Mouse (Mus musculus) intestine, embryonic 14.5 days (tissue): ENCODE results near the gene Mex3a. TPM values are rescaled to one million over a fixed set of nuclear protein-coding genes. Genes with fewer than 3 reads are reported as not detected.

ENCODE experiments used
- ATAC-seq: fragments of 200-750 bp; cut with Nextera tagmentation; replicated peaks from 2 replicates; pipeline ENCODE4 v1.8.0; 2017; ENCODE audit warnings: low read depth, moderate number of reproducible peaks, moderate TSS enrichment, moderate library complexity; ENCODE audit not compliant: low FRiP score, low TSS enrichment
- DNase-seq: peaks from one replicate; pipeline ENCODE4 v3.0.0-alpha.2; 2018; ENCODE audit warnings: low spot score
- H3K27ac ChIP-seq: fragments of 300-500 bp; sonication (generic); 2 replicates; pipeline ENCODE4 v1.5.1; 2014; ENCODE audit warnings: low read depth, mild to moderate bottlenecking, control low read depth
- H3K27me3 ChIP-seq: fragments of 300-500 bp; sonication (generic); replicated peaks from 2 replicates; pipeline ENCODE4 v1.6.1; 2014; ENCODE audit warnings: low read length, control low read depth; ENCODE audit not compliant: control insufficient read depth, insufficient read depth
- H3K36me3 ChIP-seq: fragments of 300-500 bp; sonication (generic); 2 replicates; pipeline ENCODE4 v1.6.1; 2014; ENCODE audit warnings: low read length, control low read depth; ENCODE audit not compliant: control insufficient read depth, insufficient read depth
- H3K4me1 ChIP-seq: fragments of 300-500 bp; sonication (generic); replicated peaks from 2 replicates; pipeline ENCODE4 v1.6.1; 2014; ENCODE audit warnings: low read length, control low read depth, mixed read lengths; ENCODE audit not compliant: control insufficient read depth, insufficient read depth
- H3K4me2 ChIP-seq: fragments of 300-500 bp; sonication (generic); 2 replicates; pipeline ENCODE4 v1.6.1; 2014; ENCODE audit warnings: low read length
- H3K4me3 ChIP-seq: fragments of 300-500 bp; sonication (generic); 2 replicates; pipeline ENCODE4 v1.5.1; 2014; ENCODE audit warnings: low read depth, low read length, control low read depth, mixed read lengths
- H3K9ac ChIP-seq: fragments of 300-500 bp; sonication (generic); 2 replicates; pipeline ENCODE4 v1.6.1; 2014; ENCODE audit warnings: mild to moderate bottlenecking, low read length
- H3K9me3 ChIP-seq: fragments of 300-500 bp; sonication (generic); 2 replicates; pipeline ENCODE4 v1.6.1; 2016; ENCODE audit warnings: low read length, control low read depth; ENCODE audit not compliant: control insufficient read depth
- WGBS: fragments of 180-500 bp; shearing (Covaris S2); extraction: QIAGEN DNeasy Blood & Tissue Kit; methylation state at CpG from one replicate; pipeline ENCODE4 v1.1.7; 2014; 5-methylcytosine and 5-hydroxymethylcytosine counted together
- polyA plus RNA-seq: library from polyadenylated mRNA; unstranded; fragments of >200 nt; fragmentation: Nextera tagmentation; extraction: Ambion mirVana; gene quantifications from 2 replicates; pipeline ENCODE4 v1.2.1, GENCODE M21; 2014

The Mex3a gene
- 19.8 and 23.8 TPM in 2 replicates for polyA plus RNA-seq

DNA sequence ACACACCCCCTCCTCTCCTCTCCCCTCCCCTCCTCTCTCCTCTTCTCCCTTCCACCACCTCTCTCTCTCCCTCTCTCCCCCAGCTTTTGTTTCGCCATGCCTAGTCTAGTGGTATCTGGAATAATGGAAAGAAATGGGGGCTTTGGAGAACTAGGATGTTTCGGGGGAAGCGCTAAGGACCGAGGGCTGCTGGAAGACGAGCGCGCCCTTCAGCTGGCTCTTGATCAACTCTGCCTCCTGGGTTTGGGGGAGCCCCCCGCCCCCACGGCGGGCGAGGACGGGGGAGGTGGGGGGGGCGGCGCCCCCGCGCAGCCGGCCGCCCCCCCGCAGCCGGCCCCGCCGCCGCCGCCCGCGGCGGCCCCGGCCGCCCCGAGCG is at the start of gene Mex3a:
TSS of gene Mex3a (plus strand) at position 97 of the 376 bp plus-strand sequence.
- DNase-seq (no peak), ATAC-seq (no peak)
- 0% methylated on average over 10 of the region's 31 CpGs for WGBS
- peak within 1 kb of the TSS; percentile 97 for H3K27ac ChIP-seq
- H3K27me3 ChIP-seq, result no peaks in the 10 kb centered on the region
- peak within 1 kb of the TSS; percentile 96 for H3K4me2 ChIP-seq
- H3K9me3 ChIP-seq, result no peaks in the 10 kb centered on the region
- peak within 1 kb of the TSS; percentile 97 for H3K4me3 ChIP-seq
- peak within 1 kb of the TSS; percentile 96 for H3K9ac ChIP-seq
- H3K4me1 ChIP-seq, result peaks cover 64% of the 10 kb centered on the region
- peaks cover 23% of the 10 kb centered on the region for H3K36me3 ChIP-seq

DNA sequence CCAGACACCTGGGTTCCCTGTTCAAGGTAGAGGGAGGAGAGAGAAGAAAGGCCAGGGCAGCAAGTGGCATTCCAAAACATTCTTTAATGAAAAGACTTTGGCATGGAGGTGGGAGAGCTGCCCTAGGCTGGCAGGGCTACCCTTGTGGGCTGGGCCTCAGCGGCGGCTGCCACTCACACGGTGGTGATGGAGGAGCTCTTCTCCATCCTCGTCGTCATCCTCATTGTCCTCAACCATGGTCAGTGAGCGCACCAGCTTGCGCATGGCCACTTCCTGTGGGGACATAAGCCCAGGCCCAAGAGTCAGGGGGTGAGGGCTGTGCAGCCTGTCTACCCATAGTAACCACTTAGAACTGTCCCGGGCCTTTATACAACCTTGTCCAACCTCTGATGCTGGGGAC is 49.1 kb upstream of the Mex3a start:
- no peaks in the 10 kb centered on the region for H3K9me3 ChIP-seq
- H3K27me3 ChIP-seq, result peaks cover 25% of the 10 kb centered on the region
- WGBS, result 76% methylated on average over 8 of the region's 8 CpGs
- ATAC-seq, result peak; percentile 14; the same call in 1 of the 2 replicates
- no peak for DNase-seq
- no peak overlapping the region for H3K9ac ChIP-seq
- peaks cover 19% of the 10 kb centered on the region for H3K36me3 ChIP-seq
- no peak overlapping the region for H3K27ac ChIP-seq
- no peak overlapping the region for H3K4me2 ChIP-seq
- no peak overlapping the region for H3K4me3 ChIP-seq
- H3K4me1 ChIP-seq, result no peaks in the 10 kb centered on the region

DNA sequence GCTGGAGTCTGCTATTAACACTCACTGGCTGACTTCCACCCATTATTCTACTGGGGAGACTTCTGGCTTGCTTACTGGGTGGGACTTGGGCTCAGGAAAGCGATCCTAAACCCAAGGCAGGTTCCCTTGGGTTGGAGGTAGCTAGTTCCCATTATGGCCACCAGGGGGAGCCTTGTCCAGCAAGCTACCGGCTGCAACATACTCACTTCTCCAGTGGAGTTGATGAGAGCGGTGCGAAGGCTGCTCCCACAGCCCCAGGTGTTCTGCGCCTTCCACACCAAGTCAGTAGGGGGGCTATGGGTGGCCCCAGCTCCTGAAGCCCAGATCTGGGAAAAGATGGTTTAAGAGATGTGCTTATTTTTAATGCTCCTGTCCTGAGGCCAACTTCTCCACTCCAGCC is 48.6 kb upstream of the Mex3a start:
- WGBS, result 2% methylated on average over 5 of the region's 5 CpGs
- ATAC-seq, result peak; percentile 52
- H3K27ac ChIP-seq, result no peak overlapping the region
- no peak overlapping the region for H3K4me2 ChIP-seq
- H3K27me3 ChIP-seq, result peaks cover 25% of the 10 kb centered on the region
- no peak overlapping the region for H3K9ac ChIP-seq
- H3K9me3 ChIP-seq, result no peaks in the 10 kb centered on the region
- peaks cover 3% of the 10 kb centered on the region for H3K4me1 ChIP-seq
- H3K36me3 ChIP-seq, result peaks cover 19% of the 10 kb centered on the region
- peak; percentile 91 for DNase-seq
- no peak overlapping the region for H3K4me3 ChIP-seq

DNA sequence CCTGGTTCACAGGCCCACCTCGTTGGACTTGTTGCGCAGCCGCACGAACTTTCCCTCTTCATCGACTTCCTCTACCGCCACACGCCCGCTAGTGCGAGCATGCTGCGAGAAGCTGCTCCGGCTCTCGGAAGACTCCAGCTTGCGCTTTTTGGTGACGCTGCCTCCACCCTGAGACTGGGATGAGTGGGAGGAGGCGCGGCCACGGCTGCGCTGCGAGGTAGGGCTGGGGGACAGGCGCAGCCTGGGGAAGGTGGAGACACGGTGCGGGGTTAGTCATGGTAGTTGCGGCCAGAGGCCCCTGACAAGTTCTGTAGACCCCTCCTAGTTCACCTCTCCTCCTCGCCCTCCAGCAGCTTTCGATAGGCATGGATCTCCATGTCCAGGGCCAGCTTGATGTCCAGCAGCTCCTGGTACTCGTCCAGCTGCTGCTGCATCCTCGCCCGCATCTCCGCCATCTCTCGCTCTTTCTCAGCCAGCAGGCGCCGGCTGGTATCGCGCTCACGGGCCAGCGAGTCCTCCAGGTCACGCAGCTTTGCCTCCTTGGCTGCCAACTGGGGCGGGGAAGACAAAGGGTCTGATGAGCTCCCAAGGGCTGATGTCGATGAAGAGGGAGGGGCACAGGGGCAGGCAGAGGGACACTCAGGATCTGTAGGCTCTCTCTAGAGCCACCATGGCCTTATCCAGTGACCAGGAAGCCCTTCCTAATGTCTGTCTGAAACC is 47.4 kb upstream of the Mex3a start:
- WGBS, result 20% methylated on average over 39 of the region's 39 CpGs
- Histone ChIP-seq H3K27me3 (peaks cover 25% of the 10 kb centered on the region), H3K9ac (no peak overlapping the region), H3K4me2 (peak overlapping the region; percentile 39), H3K27ac (no peak overlapping the region), H3K4me1 (peaks cover 5% of the 10 kb centered on the region), H3K9me3 (no peaks in the 10 kb centered on the region), H3K36me3 (peaks cover 19% of the 10 kb centered on the region), H3K4me3 (peak overlapping the region; percentile 4; the same call in 1 of the 2 replicates)
- ATAC-seq (no peak), DNase-seq (peak; percentile 70)

DNA sequence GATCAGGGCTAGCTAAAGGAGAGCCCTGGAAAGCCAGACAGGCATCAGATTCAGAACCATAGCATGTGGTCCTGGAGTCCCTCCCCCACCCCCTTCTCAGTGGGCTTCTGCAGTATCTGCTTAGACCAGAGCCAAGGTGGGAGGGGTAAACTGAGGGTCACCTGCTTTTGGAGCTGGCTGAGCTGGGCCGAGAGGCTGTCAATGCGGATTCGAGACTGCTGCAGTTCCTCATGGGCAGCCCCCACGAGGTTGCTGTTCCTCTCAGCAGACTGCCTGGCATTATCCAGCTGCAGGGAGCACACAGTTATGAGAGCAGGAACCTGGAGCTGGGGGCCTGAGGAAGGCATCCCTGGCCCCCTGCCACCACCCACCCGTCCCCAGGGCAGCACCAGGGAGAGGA is 46.2 kb upstream of the Mex3a start:
- WGBS, result 72% methylated on average over 5 of the region's 5 CpGs
- Histone ChIP-seq H3K4me2 (no peak overlapping the region), H3K4me3 (no peak overlapping the region), H3K9ac (no peak overlapping the region), H3K9me3 (no peaks in the 10 kb centered on the region), H3K36me3 (peaks cover 19% of the 10 kb centered on the region), H3K4me1 (peaks cover 5% of the 10 kb centered on the region), H3K27ac (no peak overlapping the region), H3K27me3 (peaks cover 25% of the 10 kb centered on the region)
- ATAC-seq (no peak), DNase-seq (no peak)

- Histone ChIP-seq H3K27me3 (peaks cover 25% of the 10 kb centered on the region), H3K27ac (no peak overlapping the region), H3K9me3 (no peaks in the 10 kb centered on the region), H3K4me1 (peaks cover 5% of the 10 kb centered on the region), H3K9ac (no peak overlapping the region), H3K36me3 (peaks cover 19% of the 10 kb centered on the region), H3K4me2 (no peak overlapping the region), H3K4me3 (no peak overlapping the region)
- DNase-seq (no peak), ATAC-seq (no peak)
- 79% methylated on average over 4 of the region's 4 CpGs for WGBS
Measured at GRCm38 (mm10) chr3:88486887-88487286, 45.3 kb upstream of the Mex3a start.

GRCm38 (mm10) chr3:88487396-88487795 is 44.8 kb upstream of the Mex3a start:
- DNase-seq, result no peak
- 79% methylated on average over 1 of the region's 1 CpGs for WGBS
- Histone ChIP-seq H3K36me3 (peaks cover 19% of the 10 kb centered on the region), H3K4me1 (peaks cover 7% of the 10 kb centered on the region), H3K27me3 (peaks cover 25% of the 10 kb centered on the region), H3K27ac (no peak overlapping the region), H3K4me2 (no peak overlapping the region), H3K9ac (no peak overlapping the region), H3K9me3 (no peaks in the 10 kb centered on the region), H3K4me3 (no peak overlapping the region)
- no peak for ATAC-seq

DNA sequence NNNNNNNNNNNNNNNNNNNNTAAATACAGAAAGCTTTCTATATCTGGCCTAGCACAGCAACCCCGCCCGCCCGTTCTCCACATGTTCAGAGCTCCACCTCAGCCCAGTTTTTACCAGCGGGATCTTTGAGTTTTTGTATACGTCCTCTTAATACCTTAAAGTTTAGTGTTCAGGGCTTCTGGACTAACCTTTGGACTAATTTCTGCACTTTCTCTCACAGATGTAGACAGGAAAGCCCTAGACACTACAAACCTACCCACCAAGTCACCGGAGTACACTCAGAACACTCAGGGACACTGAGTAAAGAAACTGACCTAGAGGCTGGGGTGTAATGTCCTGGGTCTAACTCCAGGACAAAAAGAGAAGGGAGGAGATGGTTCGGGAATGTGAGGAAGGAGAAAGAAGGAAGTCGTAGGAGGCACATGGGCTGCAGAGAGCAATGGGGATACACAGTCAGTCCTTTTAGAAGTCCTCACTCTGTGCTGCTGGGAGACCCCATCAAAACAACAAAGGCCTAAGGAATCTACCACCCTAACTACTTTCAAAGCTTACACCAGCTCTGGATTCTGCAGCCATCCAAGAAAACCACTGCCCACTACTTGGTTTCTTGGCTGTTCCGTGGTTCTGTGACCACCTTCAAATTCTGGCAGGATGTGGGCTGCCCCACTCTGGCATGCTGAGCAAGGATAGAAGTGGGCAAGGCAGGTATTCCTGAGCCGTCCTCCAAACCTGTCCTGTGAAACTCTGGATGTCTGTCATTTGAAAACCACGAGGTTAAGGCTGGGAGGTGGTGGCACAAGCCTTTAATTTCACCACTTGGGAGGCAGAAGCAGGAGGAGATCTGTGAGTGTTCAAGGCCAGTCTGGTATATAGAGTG is 38.3 kb upstream of the Mex3a start:
- Histone ChIP-seq H3K4me1 (peaks cover 28% of the 10 kb centered on the region), H3K4me2 (peak overlapping the region; percentile 79; the same call in 1 of the 2 replicates), H3K4me3 (no peak overlapping the region), H3K27me3 (no peaks in the 10 kb centered on the region), H3K9ac (no peak overlapping the region; the same call in 1 of the 2 replicates), H3K36me3 (no peaks in the 10 kb centered on the region), H3K27ac (peak overlapping the region; percentile 94), H3K9me3 (no peaks in the 10 kb centered on the region)
- DNase-seq (no peak), ATAC-seq (no peak)
- 72% methylated on average over 11 of the region's 11 CpGs for WGBS
